Mouse (Mus musculus) 3134 (cell line): ENCODE results near the gene Cdk5.
A peak's percentile ranks its signal among the peaks of the same experiment; 100 is the strongest.

ENCODE experiments used
- DNase-seq: peaks from one replicate; pipeline ENCODE4 v3.0.0-alpha.2; 2011; ENCODE audit warnings: low spot score; ENCODE audit not compliant: insufficient read length; ENCODE audit errors: extremely low read depth

Gene Cdk5

DNA sequence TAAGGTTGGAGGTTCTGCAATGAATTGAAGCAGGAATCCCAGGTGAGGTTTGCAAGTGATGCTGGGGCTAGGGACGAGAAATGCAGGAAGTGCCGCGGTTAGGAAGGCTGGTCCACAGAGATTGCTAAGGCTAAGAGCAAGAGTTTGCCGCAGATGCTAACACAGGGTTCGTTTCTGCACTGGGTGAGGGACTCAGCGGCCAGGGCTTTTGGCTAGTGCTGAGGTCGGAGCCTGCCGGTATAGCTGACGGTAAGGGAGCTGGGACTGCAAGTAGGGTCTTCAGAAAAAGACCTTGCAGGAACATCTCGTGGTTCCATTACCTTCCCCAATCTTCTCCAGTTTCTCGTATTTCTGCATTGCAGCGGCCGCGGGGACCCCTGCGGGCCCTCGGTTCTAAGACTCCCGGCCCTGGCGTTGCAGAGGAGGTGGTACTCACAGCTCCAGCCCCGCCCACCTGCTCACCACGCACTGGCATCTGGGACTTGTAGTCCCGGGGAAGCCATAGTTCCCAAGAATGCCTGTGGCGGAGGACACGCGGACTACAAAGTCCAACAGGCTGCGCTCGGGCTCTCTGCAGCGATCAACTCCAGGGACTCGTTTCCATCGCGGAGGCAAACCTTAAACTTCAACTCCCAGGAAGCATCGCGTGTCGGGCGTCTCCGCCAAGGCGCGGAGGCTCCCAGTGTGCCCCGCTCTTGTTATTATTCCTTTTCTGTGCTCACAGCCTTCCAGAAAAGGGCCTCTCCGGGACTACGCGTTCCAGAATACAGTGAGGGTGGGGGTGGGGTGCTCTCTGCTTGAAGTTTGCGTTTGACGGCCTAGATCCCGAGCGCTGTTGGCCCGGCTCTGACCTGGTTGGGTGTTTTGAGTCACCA is at the start of gene Cdk5, which contains the start of gene Slc4a2:
Gene Cdk5 (minus strand): TSS at position 402 of the 875 bp plus-strand sequence.
Gene Slc4a2 (plus strand): TSS at position 709 of the 875 bp plus-strand sequence.
- peak; percentile 98 for DNase-seq

DNA sequence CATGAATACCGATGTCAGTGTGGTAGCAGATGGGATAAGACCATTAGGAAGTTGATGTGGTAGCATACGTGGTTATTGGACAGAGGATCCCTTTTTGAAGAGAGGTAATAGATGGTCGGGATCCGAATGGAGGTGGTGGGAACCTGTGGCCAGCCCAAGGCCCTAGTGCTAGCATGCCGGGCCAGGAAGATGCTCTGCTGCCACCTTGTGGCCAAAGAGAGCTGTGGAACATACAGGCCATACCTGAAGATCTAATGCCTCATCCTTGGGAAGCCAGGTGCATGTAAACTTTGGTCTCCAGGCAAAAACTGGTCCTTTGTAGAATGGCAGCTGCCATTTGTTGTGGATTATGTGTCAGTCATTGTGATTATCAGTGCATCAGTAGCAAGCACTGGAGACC is 47.3 kb upstream of the Cdk5 start:
- DNase-seq = no peak

DNA sequence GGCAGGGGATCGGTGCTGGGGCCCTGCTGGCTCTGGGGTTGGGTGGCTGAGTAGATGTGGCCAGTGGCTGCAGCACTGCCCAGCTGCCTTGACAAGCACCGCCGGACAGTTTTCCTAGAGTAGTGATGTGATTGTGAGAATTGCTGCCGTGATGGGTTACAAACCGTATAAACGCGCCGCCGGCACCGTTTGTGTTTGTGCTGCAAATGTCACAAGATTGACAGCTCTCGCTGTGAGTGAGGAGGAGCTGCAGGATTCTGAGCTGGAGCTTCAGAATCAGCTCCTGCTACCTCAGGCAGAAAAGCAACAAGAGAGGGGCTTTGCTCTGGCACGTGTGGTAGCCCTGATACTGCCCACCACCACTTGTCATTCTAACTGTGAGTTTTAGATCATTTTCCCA is 43.4 kb upstream of the Cdk5 start:
- DNase-seq = no peak

DNA sequence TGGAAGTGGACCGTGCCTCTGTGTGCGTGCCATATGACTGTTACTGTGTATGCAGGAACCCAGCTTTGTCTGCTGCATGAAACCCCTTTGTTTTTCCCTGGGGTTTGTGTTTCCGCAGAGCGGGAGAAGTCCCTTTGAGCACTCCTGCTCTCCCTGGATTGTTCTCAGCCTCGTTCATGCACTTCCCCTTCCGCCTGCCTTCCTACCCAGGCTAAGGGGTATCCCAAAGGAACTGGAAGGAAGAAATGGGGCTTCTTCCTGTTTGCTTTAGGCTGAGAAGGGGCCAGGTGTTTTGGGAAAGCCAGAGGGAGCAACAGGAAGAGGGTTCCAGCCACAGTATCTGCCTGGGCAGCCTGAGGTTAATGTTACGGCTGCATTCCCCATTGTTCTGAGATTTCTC is 32.3 kb upstream of the Cdk5 start:
- DNase-seq = no peak

DNA sequence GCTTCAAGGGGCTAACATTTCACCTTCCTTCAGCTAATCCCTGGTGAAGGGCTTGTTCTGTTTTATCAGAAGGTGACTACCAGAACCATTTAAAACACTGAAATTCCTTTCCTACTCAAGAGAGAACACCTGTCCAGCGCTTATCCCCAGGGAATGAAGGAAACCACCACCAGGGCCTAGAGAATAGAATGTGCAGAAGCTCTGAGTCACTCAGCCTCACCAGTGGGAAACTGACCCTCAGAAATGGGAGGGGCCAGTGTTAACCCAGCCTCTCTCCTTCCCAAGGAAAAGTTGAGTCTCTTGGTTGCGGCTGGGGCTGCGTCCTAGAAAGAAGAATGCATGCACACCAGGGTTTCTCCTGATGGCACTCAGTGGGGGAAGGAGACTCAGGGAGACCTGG is 31.7 kb upstream of the Cdk5 start:
- peak; percentile 60 for DNase-seq

DNA sequence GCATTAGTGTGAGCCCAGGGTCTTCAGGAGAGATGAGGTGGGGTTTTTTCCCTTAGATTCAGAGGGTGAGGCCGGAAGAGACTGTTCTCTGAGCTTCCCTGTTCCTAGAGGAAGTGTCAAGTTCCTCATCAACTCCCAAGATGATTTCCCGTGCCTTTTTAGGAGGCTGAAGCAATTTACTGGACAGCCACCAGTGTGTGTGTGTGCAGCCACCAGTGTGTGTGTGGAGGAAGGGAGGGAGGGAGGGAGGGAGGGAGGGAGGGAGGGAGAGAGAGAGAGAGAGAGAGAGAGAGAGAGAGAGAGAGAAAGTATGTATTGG is 30.6 kb upstream of the Cdk5 start:
- no peak for DNase-seq

DNA sequence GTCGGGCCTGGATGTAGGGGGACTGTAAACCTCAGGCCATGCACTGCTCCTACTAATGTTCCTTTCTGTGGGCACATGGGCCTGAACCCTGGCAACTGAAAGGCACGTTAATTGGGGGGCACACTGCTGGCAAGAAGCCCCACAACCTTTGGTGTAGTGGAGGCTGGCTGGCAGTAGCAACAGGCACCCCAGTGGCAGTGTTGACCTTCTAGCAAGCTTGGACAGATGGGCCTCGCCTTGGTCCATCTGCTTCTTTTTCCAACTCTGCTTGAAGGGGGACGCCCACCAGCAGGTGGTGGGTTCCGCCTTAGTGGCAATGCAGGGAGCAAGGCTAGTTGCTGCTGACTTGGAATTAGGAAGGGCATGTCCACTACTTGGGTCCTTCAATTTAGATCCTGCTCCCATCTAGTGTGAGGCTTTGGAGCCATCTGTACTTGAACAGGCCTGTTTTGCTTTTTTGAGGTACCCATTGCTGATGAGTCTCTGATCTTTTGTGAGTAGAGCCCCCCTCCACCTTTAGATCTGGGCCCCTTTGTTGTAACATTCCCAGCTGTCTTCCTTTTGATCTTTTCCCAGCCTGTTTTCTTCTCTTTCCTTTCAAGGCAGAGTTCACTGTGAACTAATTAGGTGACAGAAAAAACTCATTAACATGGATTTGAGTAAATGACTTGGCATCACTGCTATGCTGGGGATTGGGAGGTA is 30.1 kb upstream of the Cdk5 start:
- DNase-seq = no peak

DNA sequence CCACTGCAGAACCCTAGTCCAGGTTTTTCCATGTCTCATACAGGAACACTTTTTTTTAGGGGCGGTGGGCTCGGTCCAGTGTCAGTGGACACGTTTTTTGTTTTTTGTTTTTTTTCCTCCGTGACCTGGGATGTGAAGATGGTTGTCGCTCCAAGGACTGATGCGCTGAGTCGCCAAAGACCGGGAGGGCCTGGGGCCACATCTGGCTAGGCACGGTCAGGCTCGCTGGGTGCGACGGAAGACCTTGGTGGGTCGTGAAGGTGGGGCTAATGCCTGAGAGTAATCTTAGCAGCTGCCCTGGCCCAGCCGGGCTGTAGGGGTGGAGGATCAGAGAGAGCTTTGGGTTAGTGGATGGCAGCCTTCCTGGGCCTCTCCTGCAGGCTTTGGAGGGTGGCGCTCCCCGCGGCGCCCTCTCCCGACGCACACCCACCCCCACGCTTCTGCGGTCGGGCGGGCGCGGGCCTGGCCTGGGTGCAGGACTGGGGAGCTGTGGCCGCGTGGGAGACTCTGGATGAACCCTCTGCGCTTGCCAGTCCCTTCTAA is 29.4 kb upstream of the Cdk5 start:
- peak; percentile 67 for DNase-seq

DNA sequence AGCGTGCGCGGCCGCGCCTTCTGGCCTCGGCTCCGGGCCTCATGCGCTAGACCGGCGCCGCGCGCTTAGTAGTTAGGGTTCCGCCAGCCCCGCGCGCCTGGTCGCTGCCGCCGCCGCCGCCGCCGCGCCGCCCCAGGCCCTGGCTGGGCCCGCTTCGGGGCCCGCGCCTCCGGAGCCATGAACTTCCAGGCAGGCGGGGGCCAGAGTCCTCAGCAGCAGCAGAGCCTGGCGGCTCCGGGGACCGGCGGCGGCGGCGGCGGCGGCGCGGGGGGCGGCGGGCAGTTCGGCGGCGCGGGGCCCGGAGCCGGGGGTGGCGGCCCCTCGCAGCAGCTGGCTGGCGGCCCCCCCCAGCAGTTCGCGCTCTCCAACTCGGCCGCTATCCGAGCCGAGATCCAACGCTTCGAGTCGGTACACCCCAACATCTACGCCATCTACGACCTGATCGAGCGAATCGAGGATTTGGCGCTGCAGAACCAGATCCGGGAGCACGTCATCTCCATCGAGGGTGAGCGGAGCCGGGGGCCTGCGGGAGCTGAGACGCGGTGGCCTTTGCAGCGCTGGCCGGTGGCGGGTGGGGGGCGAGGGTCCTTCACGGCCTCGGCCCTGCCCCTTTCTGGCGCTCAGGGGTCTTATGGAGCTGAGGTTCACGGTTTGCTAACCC is 28.8 kb upstream of the Cdk5 start, which contains the start of gene Agap3:
Gene Agap3 (plus strand): TSS at position 148 of the 661 bp plus-strand sequence.
- no peak for DNase-seq

DNA sequence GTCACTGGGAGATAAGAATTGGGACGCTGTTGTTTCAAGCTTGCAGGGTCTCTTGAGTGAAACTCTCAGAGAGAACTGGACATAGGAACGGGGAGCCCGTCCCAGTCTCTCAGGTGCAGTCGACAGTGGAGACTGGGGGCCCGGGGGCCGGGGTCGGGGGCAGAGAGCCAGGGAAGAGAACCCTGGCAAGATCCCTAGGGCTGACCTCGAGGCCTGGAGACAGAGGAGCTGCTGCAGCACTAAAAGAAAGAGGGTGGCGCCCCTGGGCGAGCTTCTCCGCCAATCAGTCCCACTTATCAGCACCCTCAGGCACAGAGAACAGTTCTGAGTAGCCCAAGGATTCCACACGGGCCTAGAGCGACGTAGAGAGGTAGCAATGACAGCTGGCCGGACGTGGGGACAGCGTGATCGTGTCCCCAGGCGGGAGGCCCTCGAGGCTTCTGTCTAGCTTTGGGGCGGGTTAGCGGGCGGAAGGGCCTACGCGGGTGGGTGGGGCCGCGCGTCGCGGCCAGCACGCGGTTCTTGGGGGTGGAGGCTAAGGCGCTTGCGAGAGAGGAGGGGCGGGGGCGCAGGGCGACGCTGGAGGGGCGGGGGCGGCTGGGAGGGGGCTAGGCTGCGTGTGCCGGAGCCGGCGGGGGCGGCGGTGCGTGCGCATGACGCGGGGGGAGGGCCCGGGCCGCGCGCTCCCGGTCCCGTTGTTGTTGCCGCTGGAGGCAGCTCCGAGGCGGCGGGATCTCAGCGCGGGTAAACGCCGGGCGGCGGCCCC is 28.1 kb upstream of the Cdk5 start:
- DNase-seq = peak; percentile 96

DNA sequence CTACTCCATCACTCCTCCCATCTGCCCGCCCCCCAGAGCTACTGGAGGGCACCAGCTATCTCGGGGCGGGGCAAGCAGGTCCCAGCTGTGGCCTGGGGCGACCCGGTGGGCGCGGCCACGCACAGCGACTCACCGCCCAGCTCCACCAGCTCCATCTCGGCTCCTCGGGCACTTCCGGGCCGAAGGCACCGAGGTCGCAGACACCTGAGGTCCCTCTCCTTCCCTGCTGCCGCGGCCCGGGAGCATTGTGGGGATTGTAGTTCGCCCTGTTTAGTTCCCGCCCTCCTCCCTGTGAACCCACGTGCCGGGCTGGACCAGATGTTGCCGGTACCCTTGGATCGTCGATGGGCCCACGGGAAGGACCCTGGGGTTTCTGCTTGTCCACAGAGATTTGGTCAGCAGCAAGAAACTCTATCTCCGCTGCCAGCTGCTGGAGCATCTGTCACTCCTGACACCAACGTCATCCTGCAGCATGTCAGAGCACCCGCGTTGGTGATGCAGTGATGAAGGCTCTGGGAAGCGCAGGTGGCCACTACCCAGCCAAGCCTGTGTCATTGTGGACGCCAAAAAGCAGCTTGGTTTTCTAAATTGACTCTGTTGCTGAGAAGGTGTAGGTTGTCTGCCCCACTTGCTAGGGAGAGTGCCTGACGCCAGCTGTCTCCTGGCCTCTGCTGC is 24.4 kb upstream of the Cdk5 start, which contains the start of gene Tmub1:
Gene Tmub1 (minus strand): TSS at position 231 of the 675 bp plus-strand sequence.
- DNase-seq = peak; percentile 89

DNA sequence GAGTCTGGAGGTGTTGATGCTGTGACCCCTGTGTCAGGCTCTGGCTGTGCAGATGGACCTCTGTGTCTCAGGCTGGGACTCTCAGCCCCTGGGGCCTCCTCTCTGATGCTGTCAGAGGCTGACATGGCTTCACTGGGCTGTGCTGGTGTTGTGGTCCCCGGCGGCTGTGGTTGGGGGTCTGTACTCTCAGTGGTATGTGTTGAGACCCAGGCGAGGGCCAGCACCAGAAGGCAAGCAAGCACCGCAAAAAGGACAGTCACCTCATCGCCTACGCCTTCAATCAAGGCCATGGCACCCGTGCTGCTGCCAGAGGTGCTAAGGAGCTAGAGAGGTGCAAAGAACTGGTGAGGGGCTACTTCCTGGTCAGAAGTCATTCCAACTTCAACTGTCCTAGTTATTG is 23.3 kb upstream of the Cdk5 start:
- no peak for DNase-seq

DNA sequence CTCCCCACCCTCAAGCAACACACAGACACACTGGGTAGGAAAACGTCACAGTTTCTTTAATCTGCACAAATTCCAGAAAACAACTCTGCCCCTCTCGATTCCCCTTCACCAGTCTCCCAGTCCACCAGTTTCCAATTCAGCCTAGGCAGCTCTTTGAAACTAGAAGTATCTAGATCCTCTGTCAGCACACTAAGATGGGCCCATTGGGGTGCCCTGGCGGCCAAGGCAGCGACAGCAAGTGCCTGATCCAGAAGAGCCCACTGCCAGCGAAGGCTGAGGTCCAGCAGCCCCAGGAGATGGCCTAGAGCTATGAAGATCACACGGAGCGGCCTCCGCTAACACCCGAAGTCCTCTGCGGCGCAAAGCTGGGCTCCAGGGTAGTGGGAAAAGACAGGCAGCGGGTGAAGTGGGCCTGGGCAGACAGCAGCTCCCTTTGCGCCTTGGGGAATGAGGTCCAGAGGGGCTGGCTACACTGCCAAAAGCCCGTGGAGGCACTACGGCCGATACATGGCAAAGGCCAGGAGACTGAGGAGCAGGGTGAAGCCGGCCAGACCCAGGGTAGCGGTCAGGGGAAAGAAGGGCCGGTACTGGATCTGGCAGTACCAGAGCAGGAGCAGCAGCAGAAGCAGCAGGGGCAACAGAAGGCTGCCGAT is 22.2 kb upstream of the Cdk5 start:
- DNase-seq = no peak

DNA sequence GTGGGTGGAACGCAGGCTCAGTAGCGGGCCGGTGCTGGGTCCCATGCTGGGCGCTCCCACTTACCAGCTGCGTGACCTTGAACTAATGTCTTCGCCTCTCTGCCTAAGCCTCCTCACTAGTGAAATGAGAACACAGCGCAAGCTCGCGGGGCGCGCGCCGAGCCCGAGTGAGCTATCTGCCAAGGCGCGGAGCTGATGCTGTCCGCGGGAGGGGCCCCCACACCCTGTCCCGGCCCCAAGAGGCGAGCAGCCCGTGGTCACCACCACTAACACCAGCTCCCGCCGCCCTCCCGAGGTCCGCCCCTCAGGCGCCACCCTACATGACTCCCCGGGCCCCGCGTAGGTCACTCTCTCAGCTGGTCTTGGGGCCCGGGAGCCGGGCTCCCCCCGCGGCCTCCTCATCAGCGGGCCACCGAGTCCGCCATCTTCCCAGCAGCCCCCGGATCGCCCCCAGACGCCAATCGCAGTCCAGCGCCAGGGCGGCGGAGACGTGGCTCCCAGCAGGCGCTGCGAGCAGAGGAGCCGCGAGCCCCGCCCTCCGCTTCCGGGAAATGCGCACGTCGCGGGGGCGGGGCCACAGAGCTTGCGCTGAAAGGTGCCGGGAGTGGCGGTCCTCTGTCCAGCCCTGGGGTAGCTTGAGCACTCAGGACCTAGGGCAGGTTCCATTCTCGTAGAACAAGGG is 21.6 kb upstream of the Cdk5 start, which contains the start of gene Fastk:
Gene Fastk (minus strand): TSS at position 542 of the 682 bp plus-strand sequence.
- peak; percentile 90 for DNase-seq

DNA sequence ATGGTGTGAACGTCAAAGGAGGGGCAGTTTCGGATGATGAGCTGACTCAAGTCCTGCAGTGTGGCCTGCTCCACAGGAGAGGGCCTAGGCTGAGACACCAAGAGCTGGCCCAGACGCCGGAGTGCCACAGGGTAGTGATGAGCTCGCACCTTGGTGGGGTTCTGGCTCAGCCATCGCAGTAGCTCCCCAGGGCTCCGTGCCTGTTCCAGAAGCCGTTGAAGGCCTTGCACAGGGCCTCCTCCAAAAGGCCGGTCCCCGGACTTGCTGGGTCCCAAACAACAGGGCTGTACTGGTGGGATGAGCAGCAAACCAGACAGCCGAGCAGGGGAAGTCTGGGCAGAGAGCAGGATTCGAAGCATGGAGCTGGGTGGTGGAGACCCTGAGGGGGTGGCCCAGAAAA is 20.6 kb upstream of the Cdk5 start:
- DNase-seq = no peak

DNA sequence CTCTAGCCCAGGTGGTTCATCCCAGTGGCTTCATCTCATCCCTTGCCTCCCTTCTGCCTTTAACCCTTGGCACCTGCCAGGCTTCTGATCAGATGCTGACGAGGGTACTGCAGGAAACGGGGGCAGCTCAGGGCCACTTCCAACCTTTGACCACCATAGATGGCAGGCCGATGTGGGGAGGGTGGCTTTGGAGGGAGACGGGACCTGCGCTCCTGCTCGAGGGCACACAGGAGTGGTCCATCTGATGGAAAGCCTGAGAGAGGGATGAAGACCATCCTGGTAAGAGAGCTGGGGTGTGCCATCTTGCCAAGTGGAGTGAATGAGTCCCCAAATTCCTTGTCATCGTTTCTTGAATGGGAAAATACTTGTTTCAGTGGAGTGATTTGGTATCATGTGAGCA is 19.9 kb upstream of the Cdk5 start:
- DNase-seq = no peak

DNA sequence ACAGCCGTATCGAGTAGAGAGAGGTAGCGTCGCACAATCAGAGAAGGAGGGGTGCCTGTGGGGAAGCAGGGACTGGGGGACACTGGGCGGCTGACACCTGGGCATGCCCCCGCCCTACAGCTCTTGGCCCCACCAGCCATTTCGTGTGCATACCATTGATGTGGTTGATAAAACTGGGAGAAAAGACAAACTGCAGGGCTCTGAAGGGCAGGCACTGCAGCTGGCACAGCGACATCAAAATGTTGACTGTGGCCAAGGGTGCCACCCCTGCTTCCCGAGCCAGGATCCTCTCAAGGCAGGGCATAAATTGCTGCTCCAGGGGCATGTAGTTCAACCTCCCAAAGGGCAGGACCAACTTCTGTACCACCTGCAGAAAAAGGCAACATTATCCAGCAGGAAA is 18.7 kb upstream of the Cdk5 start:
- DNase-seq = no peak

DNA sequence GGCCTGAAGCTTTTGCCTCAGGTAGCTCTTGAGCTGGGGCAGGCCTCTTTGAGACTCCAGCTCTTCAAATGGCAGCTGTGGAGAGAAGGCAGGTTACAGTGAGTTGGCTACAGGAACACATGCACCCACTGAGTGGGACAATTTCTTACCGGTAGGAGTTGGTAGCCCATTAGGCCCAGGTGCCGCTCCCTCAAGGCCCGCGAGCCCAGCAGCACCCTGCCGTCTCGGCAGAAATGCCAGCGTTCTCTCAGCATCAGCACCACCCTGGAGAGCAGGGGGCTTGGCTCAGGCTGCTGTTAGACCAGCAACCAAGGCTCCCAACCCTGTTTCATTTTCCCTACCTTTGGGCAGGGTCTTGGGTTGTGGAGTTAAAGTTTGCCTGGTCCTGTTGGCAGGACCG is 17.9 kb upstream of the Cdk5 start:
- DNase-seq = no peak

DNA sequence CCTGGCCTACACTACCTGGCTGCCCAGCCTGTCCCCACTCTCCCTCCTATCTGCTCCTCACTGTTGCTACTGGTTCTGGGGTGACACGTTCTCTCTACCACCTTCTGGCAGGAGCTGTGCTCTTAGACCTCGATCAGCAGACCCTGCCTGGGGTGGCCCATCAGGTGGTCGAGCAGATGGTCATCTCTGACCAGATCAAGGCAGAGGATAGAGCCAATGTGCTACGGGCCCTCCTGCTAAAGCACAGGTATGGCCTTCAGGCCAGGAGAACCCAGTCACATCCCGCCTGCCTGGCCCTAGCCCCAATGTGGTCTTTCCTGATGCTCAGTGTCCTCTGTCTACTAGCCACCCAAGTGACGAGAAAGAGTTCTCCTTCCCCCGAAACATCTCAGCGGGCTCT is 10.7 kb upstream of the Cdk5 start:
- no peak for DNase-seq
